Mouse (Mus musculus): Measurements from ENCODE around the gene Chrnd.

GRCm38 (mm10) chr1:87153776-87154500 lies 36.5 kb upstream of the Chrnd start:
- TF ChIP-seq CTCF (IDR thresholded peaks at IDR 0.05; ENCODE audit: low read depth), result no peak
- TF ChIP-seq EP300 (IDR thresholded peaks at IDR 0.05; ENCODE audit: low read depth), result no peak
